Mouse (Mus musculus) MEL (cell line): ENCODE data around the gene Cmas.

Source experiments
- CHD2 ChIP-seq: IDR thresholded peaks from 2 replicates; pipeline ENCODE4 v1.6.1; 2011; ENCODE audit warnings: low read length, improper control_type of control experiment
- CTCF ChIP-seq, 3 experiments: IDR thresholded peaks in 2 of 3; conservative IDR thresholded peaks in 1 of 3; 2 replicates each; pipeline ENCODE4 v1.5.1; 2011 to 2012; ENCODE audit warnings: low read length in 3 of 3, low read depth in 2 of 3, mild to moderate bottlenecking in 2 of 3, improper control_type of control experiment in 1 of 3, inconsistent platforms in 1 of 3, mixed read lengths in 1 of 3, moderate library complexity in 1 of 3; ENCODE audit not compliant: control insufficient read depth in 1 of 3, insufficient read depth in 1 of 3, poor library complexity in 1 of 3, severe bottlenecking in 1 of 3
- MAX ChIP-seq: IDR thresholded peaks from 2 replicates; pipeline ENCODE4 v1.6.1; 2011; ENCODE audit warnings: low read length, improper control_type of control experiment

DNA sequence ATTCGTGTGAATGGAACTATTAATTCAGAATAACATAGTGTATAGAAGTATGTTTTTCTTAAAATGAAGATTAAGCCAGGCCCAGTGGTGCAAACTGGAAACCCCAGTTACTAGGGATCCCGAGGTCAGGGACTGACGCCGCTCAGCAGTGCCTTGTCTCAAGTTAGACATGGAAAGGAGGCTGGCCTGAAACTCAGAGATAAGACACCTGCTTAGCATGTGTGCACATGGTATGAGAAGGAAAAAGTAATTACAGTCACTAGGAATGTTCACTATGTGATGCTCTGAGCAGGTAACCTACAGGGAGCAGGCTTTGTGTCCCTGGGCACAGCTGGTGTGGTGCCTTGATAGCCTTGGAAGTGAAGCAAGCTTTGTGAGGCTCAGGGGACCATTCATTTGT, 15.2 kb downstream of the Cmas start:
- TF ChIP-seq CTCF (IDR thresholded peaks at IDR 0.05 in 2 of 3, conservative IDR thresholded peaks at IDR 0.05 in 1 of 3; ENCODE audit: control insufficient read depth in 1 of 3, insufficient read depth in 1 of 3, low read depth in 2 of 3, low read length in 3 of 3, poor library complexity in 1 of 3, severe bottlenecking in 1 of 3) (no peak), CHD2 (no peak), MAX (no peak)
